Mouse (Mus musculus) stomach, postnatal 0 days (tissue): ENCODE data around the gene Rundc1. TPM values are rescaled to one million over a fixed set of nuclear protein-coding genes. Genes with fewer than 3 reads are reported as not detected.
A peak's percentile ranks its signal among the peaks of the same experiment; 100 is the strongest.
"Not testable (repeated sequence)": the region's sequence is repeated elsewhere in the genome, so short reads cannot be mapped to it uniquely, and the experiment has no call there.

Source experiments
- ATAC-seq: fragments of 200-750 bp; cut with Nextera tagmentation; 2 replicates; pipeline ENCODE4 v1.8.0; 2017; ENCODE audit not compliant: low FRiP score, low TSS enrichment
- DNase-seq: peaks from one replicate; pipeline ENCODE4 v3.0.0-alpha.2; 2016; ENCODE audit warnings: low spot score
- H3K27ac ChIP-seq: fragments of 300-500 bp; sonication (generic); replicated peaks from 2 replicates; pipeline ENCODE4 v1.5.1; 2014; ENCODE audit warnings: mild to moderate bottlenecking, control low read depth
- H3K27me3 ChIP-seq: fragments of 300-500 bp; sonication (generic); 2 replicates; pipeline ENCODE4 v1.6.1; 2014; ENCODE audit warnings: low read length; ENCODE audit not compliant: control insufficient read depth, insufficient read depth
- H3K36me3 ChIP-seq: fragments of 300-500 bp; sonication (generic); 2 replicates; pipeline ENCODE4 v1.6.1; 2014; ENCODE audit warnings: low read length, mixed read lengths; ENCODE audit not compliant: control insufficient read depth, insufficient read depth
- H3K4me1 ChIP-seq: fragments of 300-500 bp; sonication (generic); replicated peaks from 2 replicates; pipeline ENCODE4 v1.6.1; 2014; ENCODE audit warnings: antibody characterized with exemption; ENCODE audit not compliant: control insufficient read depth, insufficient read depth
- H3K4me2 ChIP-seq: fragments of 300-500 bp; sonication (generic); replicated peaks from 2 replicates; pipeline ENCODE4 v1.6.1; 2014; ENCODE audit warnings: low read depth, mild to moderate bottlenecking, control low read depth, moderate library complexity
- H3K4me3 ChIP-seq: fragments of 300-500 bp; sonication (generic); 2 replicates; pipeline ENCODE4 v1.5.1; 2014; ENCODE audit warnings: low read depth, low read length, control low read depth
- H3K9ac ChIP-seq: fragments of 300-500 bp; sonication (generic); 2 replicates; pipeline ENCODE4 v1.6.1; 2014; ENCODE audit warnings: mild to moderate bottlenecking, low read length, control low read depth, mixed read lengths
- H3K9me3 ChIP-seq: fragments of 300-500 bp; sonication (generic); 2 replicates; pipeline ENCODE4 v1.6.1; 2016; ENCODE audit warnings: low read length; ENCODE audit not compliant: control insufficient read depth
- CTCF ChIP-seq: IDR thresholded peaks from 2 replicates; pipeline ENCODE4 v1.5.1; 2016; ENCODE audit warnings: antibody characterized with exemption, low read depth, mild to moderate bottlenecking, moderate library complexity
- EP300 ChIP-seq: optimal IDR thresholded peaks from 2 replicates; pipeline ENCODE3; 2016; ENCODE audit warnings: antibody characterized with exemption
- WGBS: fragments of 180-500 bp; shearing (Covaris S2); extraction: QIAGEN DNeasy Blood & Tissue Kit; methylation state at CpG from one replicate; pipeline ENCODE4 v1.1.7; 2014; 5-methylcytosine and 5-hydroxymethylcytosine counted together
- polyA plus RNA-seq: library from polyadenylated mRNA; unstranded; fragments of >200 nt; fragmentation: Nextera tagmentation; extraction: Ambion mirVana; gene quantifications from 2 replicates; pipeline ENCODE4 v1.2.1, GENCODE M21; 2015

Gene Rundc1
- polyA plus RNA-seq, 1 experiment from 2014 or later = 11.3 TPM

DNA sequence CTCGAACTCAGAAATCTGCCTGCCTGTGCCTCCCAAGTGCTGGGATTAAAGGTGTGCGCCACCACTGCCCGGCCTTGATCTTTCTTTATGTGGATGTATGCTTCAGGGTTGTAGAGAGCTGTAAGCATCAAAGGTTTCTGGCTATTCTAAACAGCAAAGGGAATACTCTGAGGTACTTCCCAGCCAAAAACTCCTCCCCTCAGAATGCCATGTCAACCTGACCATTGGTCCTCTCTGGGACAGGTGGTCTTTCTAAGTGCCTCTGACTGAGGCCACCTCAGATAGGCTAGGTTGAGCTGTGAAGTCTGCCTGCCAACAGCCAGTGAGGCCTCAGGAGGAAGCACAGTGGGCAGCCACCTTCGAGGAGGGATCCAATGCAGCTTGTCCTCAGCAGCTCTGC, 24.0 kb downstream of the Rundc1 start:
- no peaks in the 10 kb centered on the region for H3K9me3 ChIP-seq
- 0 out of 2 replicates have a peak, but pooled peaks have one; percentile 11 for ATAC-seq
- peak overlapping the region; percentile 93 for H3K27ac ChIP-seq
- TF ChIP-seq CTCF (no peak), EP300 (no peak)
- no peaks in the 10 kb centered on the region for H3K27me3 ChIP-seq
- 0 out of 2 replicates have a peak, but pooled peaks cover 2% of the 10 kb centered on the region for H3K4me1 ChIP-seq
- peaks cover 11% of the 10 kb centered on the region for H3K36me3 ChIP-seq
- H3K4me3 ChIP-seq = peak overlapping the region; percentile 53
- 59% methylated on average over 4 of the region's 4 CpGs for WGBS
- peak overlapping the region; percentile 72 for H3K9ac ChIP-seq
- DNase-seq = no peak
- H3K4me2 ChIP-seq = peak overlapping the region; percentile 70

DNA sequence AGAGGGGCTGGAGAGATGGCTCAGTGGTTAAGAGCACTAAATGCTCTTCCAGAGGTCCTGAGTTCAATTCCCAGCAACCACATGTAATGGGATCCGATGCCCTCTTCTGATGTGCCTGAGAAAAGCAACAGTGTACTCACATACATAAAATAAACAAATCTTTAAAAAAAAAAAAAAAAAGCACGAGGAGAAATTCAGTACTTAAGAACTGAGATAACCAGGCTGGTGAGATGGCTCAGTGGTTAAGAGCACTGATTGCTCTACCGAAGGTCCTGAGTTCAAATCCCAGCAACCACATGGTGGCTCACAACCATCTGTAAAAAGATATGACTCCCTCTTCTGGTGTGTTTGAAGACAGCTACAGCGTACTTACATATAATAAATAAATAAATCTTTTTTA, 24.7 kb downstream of the Rundc1 start:
- H3K4me1 ChIP-seq, H3K4me3 ChIP-seq, H3K36me3 ChIP-seq, H3K4me2 ChIP-seq, H3K27me3 ChIP-seq, H3K27ac ChIP-seq, H3K9me3 ChIP-seq, ATAC-seq, DNase-seq, H3K9ac ChIP-seq: not testable (repeated sequence)
- WGBS = 71% methylated on average over 4 of the region's 4 CpGs

DNA sequence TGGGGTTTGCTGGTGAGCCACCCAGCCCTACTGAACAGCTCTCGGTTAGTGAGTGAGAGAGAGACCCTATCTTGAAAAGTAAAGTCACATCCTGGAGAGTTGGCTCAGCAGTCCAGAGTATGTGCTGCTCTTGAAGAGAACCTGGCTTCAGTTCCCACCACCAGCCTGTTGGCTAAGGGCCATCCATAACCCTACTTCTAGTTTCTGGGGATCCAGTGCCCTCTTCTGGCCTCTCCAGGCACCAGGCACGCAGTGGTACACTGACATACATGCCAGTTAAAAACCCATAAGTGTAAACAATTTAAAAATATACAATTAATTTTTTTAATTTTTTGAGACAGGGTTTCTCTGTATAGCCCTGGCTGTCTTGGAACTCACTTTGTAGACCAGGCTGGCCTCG, 25.5 kb downstream of the Rundc1 start:
- H3K4me1 ChIP-seq = 0 out of 2 replicates have a peak, but pooled peaks cover 4% of the 10 kb centered on the region
- H3K27me3 ChIP-seq = no peaks in the 10 kb centered on the region
- H3K4me2 ChIP-seq = no peak overlapping the region
- WGBS = 81% methylated on average over 3 of the region's 3 CpGs
- no peak overlapping the region for H3K27ac ChIP-seq
- H3K9me3 ChIP-seq = no peaks in the 10 kb centered on the region
- TF ChIP-seq EP300 (no peak), CTCF (peak; percentile 51)
- DNase-seq (no peak), ATAC-seq (no peak)
- H3K9ac ChIP-seq = no peak overlapping the region
- H3K36me3 ChIP-seq = no peaks in the 10 kb centered on the region
- H3K4me3 ChIP-seq = no peak overlapping the region

DNA sequence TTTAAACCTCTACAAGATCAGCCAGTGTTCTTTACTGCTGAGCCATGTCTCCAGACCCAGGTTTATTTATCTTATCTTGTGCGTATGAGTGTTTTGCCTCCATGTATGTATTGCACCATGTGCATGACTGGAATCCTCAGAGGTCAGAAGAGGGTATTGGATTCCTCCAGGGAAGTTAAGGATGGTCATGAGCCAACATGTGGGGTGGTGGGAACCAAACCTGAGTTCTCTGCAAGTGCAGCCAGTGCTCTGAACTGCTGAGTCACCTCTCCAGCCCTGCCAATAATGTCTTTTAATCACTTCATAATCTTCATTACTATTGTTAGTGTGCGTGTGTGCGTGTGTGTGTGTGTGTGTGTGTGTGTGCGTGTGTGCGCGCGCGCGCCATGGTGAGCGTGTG, 26.7 kb downstream of the Rundc1 start:
- Histone ChIP-seq H3K4me1 (0 out of 2 replicates have a peak, but pooled peaks cover 4% of the 10 kb centered on the region), H3K27me3 (no peaks in the 10 kb centered on the region), H3K27ac (no peak overlapping the region), H3K4me2 (no peak overlapping the region), H3K4me3 (no peak overlapping the region), H3K9ac (no peak overlapping the region), H3K36me3 (no peaks in the 10 kb centered on the region), H3K9me3 (no peaks in the 10 kb centered on the region)
- 0 out of 2 replicates have a peak, but pooled peaks have one; percentile 6 for ATAC-seq
- TF ChIP-seq EP300 = no peak
- no peak for DNase-seq
- WGBS = 85% methylated on average over 10 of the region's 10 CpGs

DNA sequence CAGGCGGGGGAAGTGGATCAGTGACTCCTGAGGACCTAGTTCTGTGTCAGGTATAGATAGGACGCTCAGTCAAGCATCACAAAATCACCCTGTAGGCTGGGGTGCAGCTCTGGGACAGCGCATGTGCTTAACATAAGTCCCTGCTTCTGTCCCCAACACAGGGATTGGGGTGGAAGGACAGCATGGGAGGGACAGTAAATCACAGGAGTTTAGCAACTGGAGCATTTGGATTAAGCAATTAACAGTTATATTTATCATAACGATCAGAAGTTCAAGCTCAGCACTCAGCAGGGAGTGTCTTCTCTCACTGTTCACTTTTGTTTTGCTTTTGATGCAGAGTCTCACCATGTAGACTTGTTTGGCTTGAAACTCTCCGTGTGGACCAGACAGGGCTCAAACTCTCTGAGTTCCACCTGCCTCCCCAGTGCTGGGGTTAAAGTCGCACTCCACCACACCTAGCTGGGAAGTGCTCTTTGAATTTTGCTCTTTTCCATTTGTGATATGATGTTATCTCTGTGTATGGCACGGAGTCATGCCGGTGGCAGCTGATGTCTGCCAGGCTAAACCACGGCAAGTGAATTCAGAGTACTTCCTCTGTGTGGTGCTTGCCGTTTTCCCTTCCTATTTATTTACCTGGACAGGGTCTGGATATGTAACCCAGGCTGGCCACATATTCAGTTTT, 27.3 kb downstream of the Rundc1 start:
- ATAC-seq = no peak
- Histone ChIP-seq H3K36me3 (peaks cover 4% of the 10 kb centered on the region; the same call in 1 of the 2 replicates), H3K9ac (no peak overlapping the region), H3K9me3 (no peaks in the 10 kb centered on the region), H3K27ac (no peak overlapping the region), H3K27me3 (no peaks in the 10 kb centered on the region), H3K4me1 (0 out of 2 replicates have a peak, but pooled peaks cover 4% of the 10 kb centered on the region), H3K4me2 (no peak overlapping the region), H3K4me3 (no peak overlapping the region)
- 58% methylated on average over 10 of the region's 10 CpGs for WGBS
- no peak for DNase-seq
- TF ChIP-seq CTCF = no peak
- TF ChIP-seq EP300 = no peak

DNA sequence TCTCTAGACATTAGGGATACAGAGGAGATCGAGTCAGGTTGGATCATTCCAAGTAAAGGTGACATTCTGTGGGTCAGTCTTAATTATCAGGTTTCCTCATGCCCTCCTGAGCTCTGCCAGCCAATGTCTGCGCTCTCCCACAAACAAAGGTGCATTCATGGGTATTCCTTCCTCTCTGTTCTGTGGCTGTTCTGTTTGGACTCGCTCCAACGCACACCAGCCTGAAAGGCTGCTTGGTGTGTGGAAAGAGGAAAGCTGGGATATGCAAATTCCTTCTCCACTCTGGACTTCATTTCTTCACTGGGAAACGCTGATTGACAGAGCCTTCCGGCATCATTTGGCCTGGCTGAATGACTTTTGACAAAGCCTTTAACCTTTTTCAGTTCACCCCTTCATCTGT, 29.8 kb downstream of the Rundc1 start:
- TF ChIP-seq EP300 = no peak
- TF ChIP-seq CTCF = no peak
- ATAC-seq (peak; percentile 34; the same call in 1 of the 2 replicates), DNase-seq (peak; percentile 59)
- Histone ChIP-seq H3K27me3 (no peaks in the 10 kb centered on the region), H3K4me2 (no peak overlapping the region), H3K27ac (no peak overlapping the region), H3K36me3 (peaks cover 15% of the 10 kb centered on the region), H3K9ac (no peak overlapping the region), H3K4me1 (0 out of 2 replicates have a peak, but pooled peaks cover 2% of the 10 kb centered on the region), H3K9me3 (no peaks in the 10 kb centered on the region), H3K4me3 (no peak overlapping the region)
- WGBS = 53% methylated on average over 6 of the region's 6 CpGs
